Mouse (Mus musculus) forebrain, embryonic 15.5 days (tissue): Measurements from ENCODE around the gene Agbl1. TPM values are rescaled to one million over a fixed set of nuclear protein-coding genes. Genes with fewer than 3 reads are reported as not detected.

ENCODE experiments used
- ATAC-seq: fragments of 200-750 bp; cut with Nextera tagmentation; replicated peaks from 2 replicates; pipeline ENCODE4 v1.8.0; 2017; ENCODE audit warnings: mild to moderate bottlenecking, moderate TSS enrichment, moderate library complexity
- H3K27ac ChIP-seq: fragments of 300-500 bp; sonication (generic); replicated peaks from 2 replicates; pipeline ENCODE4 v1.5.1; 2015; ENCODE audit warnings: mild to moderate bottlenecking, inconsistent platforms
- H3K27me3 ChIP-seq: fragments of 300-500 bp; sonication (generic); 2 replicates; pipeline ENCODE4 v1.6.1; 2015; ENCODE audit warnings: inconsistent platforms
- H3K36me3 ChIP-seq: fragments of 300-500 bp; sonication (generic); 2 replicates; pipeline ENCODE4 v1.6.1; 2015; ENCODE audit warnings: mild to moderate bottlenecking, inconsistent platforms
- H3K4me1 ChIP-seq: fragments of 300-500 bp; sonication (generic); 2 replicates; pipeline ENCODE4 v1.6.1; 2015; ENCODE audit warnings: inconsistent platforms
- H3K4me2 ChIP-seq: fragments of 300-500 bp; sonication (generic); replicated peaks from 2 replicates; pipeline ENCODE4 v1.6.1; 2015; ENCODE audit warnings: mild to moderate bottlenecking, inconsistent platforms
- H3K4me3 ChIP-seq: fragments of 300-500 bp; sonication (generic); 2 replicates; pipeline ENCODE4 v1.5.1; 2015; ENCODE audit warnings: mild to moderate bottlenecking, inconsistent platforms
- H3K9ac ChIP-seq: fragments of 300-500 bp; sonication (generic); replicated peaks from 2 replicates; pipeline ENCODE4 v1.6.1; 2015; ENCODE audit warnings: mild to moderate bottlenecking, inconsistent platforms
- H3K9me3 ChIP-seq: fragments of 300-500 bp; sonication (generic); 2 replicates; pipeline ENCODE4 v1.6.1; 2016; ENCODE audit warnings: inconsistent platforms
- WGBS: fragments of 180-500 bp; shearing (Covaris S2); methylation state at CpG from one replicate; pipeline ENCODE4 v1.1.7; 2015; ENCODE audit warnings: mixed read lengths; 5-methylcytosine and 5-hydroxymethylcytosine counted together
- polyA plus RNA-seq: library from polyadenylated mRNA; unstranded; fragments of >200 nt; fragmentation: Nextera tagmentation; extraction: Ambion mirVana; gene quantifications from 2 replicates; pipeline ENCODE4 v1.2.1, GENCODE M21; 2015

Gene Agbl1
- polyA plus RNA-seq, 1 experiment from 2014 or later: 0.20 TPM

DNA sequence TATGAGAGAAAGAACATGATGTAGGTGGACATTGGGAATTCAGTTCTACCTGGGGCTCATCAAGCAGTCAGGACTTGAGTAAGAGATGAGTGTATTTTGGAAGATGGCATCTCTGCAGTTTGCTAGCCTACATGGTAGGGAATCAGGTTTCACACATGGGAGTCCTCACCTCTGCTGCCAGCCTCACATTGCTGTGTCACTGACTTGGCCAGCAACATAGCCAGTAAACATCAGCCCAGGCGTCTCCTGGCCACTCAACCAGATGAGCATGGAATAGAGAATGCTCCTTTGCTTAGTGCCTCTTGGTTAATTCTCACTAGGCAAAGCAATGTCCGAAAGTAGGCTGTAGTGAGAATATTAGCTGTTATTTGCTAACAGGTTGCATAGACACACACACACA, 255.9 kb downstream of the Agbl1 start:
- no peaks in the 10 kb centered on the region for H3K27me3 ChIP-seq
- WGBS: 88% methylated on average over 2 of the region's 2 CpGs
- no peak overlapping the region for H3K4me3 ChIP-seq
- no peak overlapping the region for H3K9ac ChIP-seq
- H3K36me3 ChIP-seq: no peaks in the 10 kb centered on the region
- no peak overlapping the region for H3K4me2 ChIP-seq
- H3K4me1 ChIP-seq: peaks cover 5% of the 10 kb centered on the region; the same call in 1 of the 2 replicates
- no peaks in the 10 kb centered on the region for H3K9me3 ChIP-seq
- no peak for ATAC-seq
- H3K27ac ChIP-seq: no peak overlapping the region

DNA sequence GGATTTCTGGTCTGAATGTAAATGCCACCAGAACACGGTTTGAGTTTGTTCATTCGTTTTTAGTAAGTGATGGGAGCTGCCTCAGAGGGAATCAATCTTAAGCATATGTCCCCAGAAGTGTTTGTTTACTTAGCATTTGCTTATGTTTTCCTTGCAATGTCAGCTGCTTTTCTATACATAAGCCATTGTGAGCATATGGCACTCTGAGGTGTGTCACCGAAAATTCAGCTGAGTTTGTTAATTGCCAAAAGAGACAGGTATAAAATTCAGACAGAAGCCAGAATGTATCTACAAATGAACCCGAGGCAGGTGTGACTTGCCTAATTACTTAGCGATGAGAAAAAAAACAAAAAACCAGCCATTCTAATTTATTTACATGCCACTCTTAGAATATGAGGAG, 257.8 kb downstream of the Agbl1 start:
- Histone ChIP-seq H3K9me3 (no peaks in the 10 kb centered on the region), H3K36me3 (no peaks in the 10 kb centered on the region), H3K27ac (no peak overlapping the region), H3K4me1 (peaks cover 5% of the 10 kb centered on the region; the same call in 1 of the 2 replicates), H3K4me2 (no peak overlapping the region), H3K4me3 (no peak overlapping the region), H3K27me3 (no peaks in the 10 kb centered on the region), H3K9ac (no peak overlapping the region)
- ATAC-seq: no peak
- 59% methylated on average over 5 of the region's 5 CpGs for WGBS

DNA sequence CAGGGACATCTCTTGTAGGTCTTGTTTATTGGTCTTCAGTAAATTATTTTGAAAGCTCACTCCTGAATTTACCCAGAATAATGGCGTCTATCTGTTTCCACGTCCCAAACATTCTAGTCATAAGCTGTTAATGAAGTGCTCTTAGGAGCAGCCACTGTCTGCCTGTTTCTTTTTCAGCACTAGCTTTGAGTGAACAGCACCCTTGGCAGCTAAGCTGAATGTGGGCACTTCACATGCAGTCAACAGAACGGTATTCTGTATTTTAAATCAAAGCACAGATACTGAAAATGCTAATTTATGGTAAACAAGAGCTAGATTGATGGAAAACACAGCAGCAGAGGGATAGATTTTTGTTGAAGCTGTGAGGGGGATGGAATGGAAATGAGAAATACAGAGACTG, 294.6 kb downstream of the Agbl1 start:
- Histone ChIP-seq H3K4me2 (no peak overlapping the region), H3K27ac (no peak overlapping the region), H3K4me3 (no peak overlapping the region), H3K4me1 (peaks cover 9% of the 10 kb centered on the region; the same call in 1 of the 2 replicates), H3K9ac (no peak overlapping the region), H3K36me3 (no peaks in the 10 kb centered on the region), H3K27me3 (no peaks in the 10 kb centered on the region), H3K9me3 (no peaks in the 10 kb centered on the region)
- WGBS: 35% methylated on average over 3 of the region's 3 CpGs
- peak; percentile 82 for ATAC-seq

DNA sequence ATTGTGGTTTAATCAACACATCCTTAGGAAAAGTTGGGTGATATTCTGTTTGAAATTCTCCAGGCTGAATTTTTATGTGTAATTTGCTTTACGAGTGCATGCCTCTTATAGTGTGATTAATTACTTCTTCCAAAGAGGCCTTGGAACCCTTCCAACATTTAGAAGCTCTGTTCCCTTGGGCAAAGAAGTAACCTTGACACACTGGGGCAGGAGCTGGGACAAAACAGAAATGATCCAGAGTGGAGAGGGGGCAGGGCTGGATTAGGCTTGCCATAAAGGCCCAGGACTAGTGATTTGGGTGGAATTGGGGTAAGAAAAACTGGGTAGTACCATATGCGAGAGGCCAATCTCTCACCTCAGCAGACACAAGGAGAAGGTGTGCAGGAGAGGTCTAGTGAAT, 316.8 kb downstream of the Agbl1 start:
- no peaks in the 10 kb centered on the region for H3K27me3 ChIP-seq
- peak; percentile 57; the same call in 1 of the 2 replicates for ATAC-seq
- H3K4me1 ChIP-seq: peaks cover 8% of the 10 kb centered on the region
- 25% methylated on average over 2 of the region's 2 CpGs for WGBS
- H3K36me3 ChIP-seq: no peaks in the 10 kb centered on the region
- no peak overlapping the region for H3K4me2 ChIP-seq
- H3K4me3 ChIP-seq: no peak overlapping the region
- H3K9me3 ChIP-seq: no peaks in the 10 kb centered on the region
- H3K27ac ChIP-seq: no peak overlapping the region
- H3K9ac ChIP-seq: no peak overlapping the region

DNA sequence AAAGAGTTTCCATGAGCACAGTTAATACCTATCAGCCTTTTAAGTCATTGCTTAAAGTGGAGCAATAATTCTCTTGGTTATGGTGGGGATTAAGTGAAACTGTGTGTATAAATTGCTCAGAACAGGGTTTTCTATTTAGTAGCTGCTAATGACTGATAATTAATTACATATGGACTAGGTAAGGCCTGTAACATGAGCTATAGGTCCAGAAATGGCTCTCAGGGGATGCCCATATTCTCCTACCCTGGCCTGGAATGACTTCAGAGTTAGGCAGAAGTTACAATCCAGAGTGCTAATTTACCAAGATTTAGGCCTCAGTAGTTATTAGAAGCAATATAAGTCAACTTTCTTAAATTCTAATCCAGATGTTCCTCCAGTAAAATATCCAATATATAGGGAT, 317.6 kb downstream of the Agbl1 start:
- no peak overlapping the region for H3K27ac ChIP-seq
- peaks cover 8% of the 10 kb centered on the region for H3K4me1 ChIP-seq
- H3K27me3 ChIP-seq: no peaks in the 10 kb centered on the region
- H3K36me3 ChIP-seq: no peaks in the 10 kb centered on the region
- ATAC-seq: no peak
- H3K4me2 ChIP-seq: no peak overlapping the region
- H3K9ac ChIP-seq: no peak overlapping the region
- H3K9me3 ChIP-seq: no peaks in the 10 kb centered on the region
- H3K4me3 ChIP-seq: no peak overlapping the region

DNA sequence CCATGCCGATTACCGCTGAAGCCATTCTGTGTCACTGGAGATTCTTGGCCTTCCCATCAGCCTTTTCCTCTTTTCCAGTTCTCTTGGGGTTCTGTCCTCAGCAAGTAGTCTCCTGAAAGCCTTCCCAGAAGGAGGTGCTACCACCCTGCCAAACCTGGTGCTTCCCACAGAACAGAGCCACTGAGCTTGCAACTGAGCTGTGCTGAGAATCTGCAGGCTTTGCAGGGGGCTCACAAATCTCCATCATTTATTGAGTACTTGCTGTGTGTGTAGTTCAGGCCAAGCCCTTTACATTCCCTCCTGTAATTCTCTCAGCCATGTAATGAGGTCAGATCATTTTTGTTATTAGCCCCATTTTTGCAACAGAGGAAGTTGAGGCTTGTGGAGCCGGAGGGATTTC, 322.2 kb downstream of the Agbl1 start:
- Histone ChIP-seq H3K36me3 (no peaks in the 10 kb centered on the region), H3K4me2 (no peak overlapping the region), H3K4me3 (no peak overlapping the region), H3K27ac (no peak overlapping the region), H3K9me3 (no peaks in the 10 kb centered on the region), H3K27me3 (no peaks in the 10 kb centered on the region), H3K9ac (no peak overlapping the region), H3K4me1 (no peaks in the 10 kb centered on the region)
- WGBS: 87% methylated on average over 3 of the region's 3 CpGs
- ATAC-seq: no peak

DNA sequence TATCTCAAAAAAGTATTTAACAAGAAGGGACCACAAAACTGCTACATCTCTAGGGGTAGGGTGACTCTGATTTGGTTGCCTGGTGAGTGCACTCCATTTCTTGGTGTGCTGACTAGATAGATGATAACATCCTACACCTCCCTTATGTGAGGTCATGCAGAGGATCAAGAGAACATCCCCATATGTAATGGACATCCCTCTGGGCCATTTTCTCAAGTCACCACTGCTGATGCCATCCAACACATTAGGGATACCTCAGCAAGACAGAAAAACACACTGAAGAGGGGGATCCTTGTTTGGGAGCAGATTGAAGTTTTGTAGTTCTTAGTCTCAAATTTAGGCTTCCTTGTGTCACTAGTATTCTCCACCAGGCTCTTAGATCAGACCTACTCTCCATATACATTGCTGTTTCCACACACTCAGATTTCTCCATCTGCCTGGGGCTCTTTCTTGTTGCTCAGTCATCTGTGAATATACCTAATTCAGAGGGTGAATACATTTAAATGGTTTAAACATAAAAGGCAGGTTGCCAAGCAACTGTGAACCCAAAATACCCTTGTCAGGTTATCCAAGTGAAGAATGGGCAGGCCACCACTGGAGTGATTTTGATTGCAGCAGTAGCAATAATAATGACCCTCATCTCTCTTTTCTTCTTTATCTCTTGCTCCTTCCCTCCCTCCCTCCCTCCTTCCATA, 331.0 kb downstream of the Agbl1 start:
- peak; percentile 89 for ATAC-seq
- H3K4me3 ChIP-seq: no peak overlapping the region
- H3K27me3 ChIP-seq: no peaks in the 10 kb centered on the region
- no peak overlapping the region for H3K9ac ChIP-seq
- no peak overlapping the region for H3K27ac ChIP-seq
- peaks cover 7% of the 10 kb centered on the region for H3K4me1 ChIP-seq
- no peaks in the 10 kb centered on the region for H3K36me3 ChIP-seq
- H3K4me2 ChIP-seq: no peak overlapping the region
- H3K9me3 ChIP-seq: no peaks in the 10 kb centered on the region

DNA sequence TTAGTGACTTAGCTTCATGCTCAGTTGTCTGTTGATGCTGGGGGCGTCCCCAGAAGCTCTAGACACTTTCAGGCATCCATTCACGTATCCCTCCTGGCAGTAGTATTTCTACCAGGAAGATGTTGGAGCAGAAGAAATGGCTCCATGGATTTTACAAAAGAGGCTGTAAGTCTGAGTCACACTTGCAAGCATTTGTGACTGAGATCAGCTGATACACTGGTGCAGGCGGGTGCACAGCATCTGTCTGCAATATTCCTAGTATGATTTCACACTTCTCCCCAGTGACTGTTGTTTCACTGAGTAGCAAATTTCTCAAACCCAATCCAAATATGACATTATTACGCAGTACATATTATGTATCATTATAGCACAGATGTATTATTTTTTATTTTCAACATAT, 332.8 kb downstream of the Agbl1 start:
- Histone ChIP-seq H3K27me3 (no peaks in the 10 kb centered on the region), H3K4me1 (peaks cover 7% of the 10 kb centered on the region), H3K27ac (no peak overlapping the region), H3K4me2 (no peak overlapping the region), H3K36me3 (no peaks in the 10 kb centered on the region), H3K9ac (no peak overlapping the region), H3K4me3 (no peak overlapping the region), H3K9me3 (no peaks in the 10 kb centered on the region)
- ATAC-seq: no peak
- WGBS: 78% methylated on average over 4 of the region's 4 CpGs

DNA sequence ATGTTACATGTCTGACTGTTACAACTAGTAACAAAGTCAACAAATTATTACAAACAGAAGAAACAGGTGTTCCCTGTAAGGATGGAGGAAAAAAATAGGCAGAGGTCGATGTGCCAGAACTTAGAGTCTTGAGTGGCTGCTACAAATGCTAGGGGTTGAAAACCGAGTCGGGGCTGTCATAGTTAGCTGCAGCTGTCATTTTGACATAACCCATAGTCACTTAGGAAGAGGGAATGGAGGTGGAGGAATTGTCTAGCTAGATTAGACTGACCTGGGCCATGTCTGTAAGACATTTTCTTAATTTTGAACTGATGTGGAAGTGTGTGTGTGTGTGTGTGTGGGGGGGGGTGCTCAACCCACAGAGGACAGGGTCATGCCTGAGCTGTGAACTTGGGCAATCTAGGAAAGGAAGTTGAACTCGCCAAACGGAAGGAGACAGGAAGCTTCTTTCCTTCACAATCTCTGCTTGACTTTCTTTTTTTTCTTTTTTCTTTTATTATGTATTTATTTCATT, 364.9 kb downstream of the Agbl1 start:
- Histone ChIP-seq H3K9ac (no peak overlapping the region), H3K36me3 (no peaks in the 10 kb centered on the region), H3K27me3 (no peaks in the 10 kb centered on the region), H3K4me3 (no peak overlapping the region), H3K4me1 (no peaks in the 10 kb centered on the region), H3K4me2 (no peak overlapping the region), H3K27ac (no peak overlapping the region), H3K9me3 (no peaks in the 10 kb centered on the region)
- no peak for ATAC-seq
- 92% methylated on average over 5 of the region's 5 CpGs for WGBS

DNA sequence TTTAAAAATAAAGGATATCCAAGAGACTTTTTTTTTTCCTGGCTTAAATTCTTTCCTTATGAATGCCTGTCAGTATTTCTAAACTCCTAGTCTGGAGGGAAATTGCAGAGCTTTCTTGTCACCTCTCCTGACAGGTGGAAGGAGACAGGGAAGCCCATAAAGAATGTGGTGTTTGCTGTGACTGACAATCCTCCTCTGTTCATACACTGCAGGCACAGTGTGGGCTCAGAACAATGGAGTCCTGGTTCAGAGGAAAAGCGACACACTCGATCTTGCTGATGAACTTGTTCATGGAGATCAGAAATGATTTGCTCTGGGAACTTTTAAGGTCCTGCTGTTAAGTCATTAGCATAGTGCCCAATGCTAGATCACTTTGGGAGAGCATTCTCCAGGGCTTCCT, 368.1 kb downstream of the Agbl1 start:
- Histone ChIP-seq H3K4me2 (no peak overlapping the region), H3K27ac (0 out of 2 replicates have a peak overlapping the region, but pooled peaks have one; percentile 39), H3K4me3 (no peak overlapping the region), H3K9me3 (no peaks in the 10 kb centered on the region), H3K9ac (no peak overlapping the region), H3K4me1 (no peaks in the 10 kb centered on the region), H3K27me3 (no peaks in the 10 kb centered on the region), H3K36me3 (no peaks in the 10 kb centered on the region)
- no peak for ATAC-seq
- 27% methylated on average over 2 of the region's 2 CpGs for WGBS

DNA sequence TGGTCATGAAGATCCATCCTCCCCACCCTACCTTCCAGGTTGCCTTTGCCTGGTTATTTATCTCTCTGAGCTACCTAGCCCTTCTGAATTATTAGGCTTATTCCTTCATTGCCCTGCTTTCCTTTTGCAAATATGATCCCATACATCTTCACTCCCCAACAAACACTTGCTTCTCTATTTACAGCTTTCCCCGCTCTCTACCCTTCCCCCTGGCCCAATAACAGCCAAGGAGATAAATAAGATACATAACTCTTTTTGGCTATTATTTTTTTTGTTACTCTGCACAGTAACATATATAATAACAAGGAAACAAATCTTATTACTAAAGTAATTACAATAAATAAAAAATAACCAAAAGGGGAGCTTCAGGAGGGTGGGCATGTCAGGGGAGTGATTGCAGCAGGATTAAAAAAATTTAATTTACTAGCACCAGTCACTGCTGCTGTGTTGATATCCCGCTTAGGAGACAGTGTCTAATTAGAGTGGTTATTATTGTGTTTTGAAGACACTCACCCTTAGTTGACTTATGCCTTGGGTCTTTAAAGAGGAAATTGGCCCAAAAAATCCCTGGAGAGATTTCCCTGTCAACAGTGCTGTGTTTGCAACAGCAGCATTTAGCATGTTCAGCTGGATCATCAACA, 370.5 kb downstream of the Agbl1 start:
- ATAC-seq: no peak
- Histone ChIP-seq H3K4me1 (no peaks in the 10 kb centered on the region), H3K9me3 (no peaks in the 10 kb centered on the region), H3K27ac (no peak overlapping the region), H3K9ac (no peak overlapping the region), H3K4me3 (no peak overlapping the region), H3K36me3 (no peaks in the 10 kb centered on the region), H3K4me2 (no peak overlapping the region), H3K27me3 (no peaks in the 10 kb centered on the region)
- 84% methylated on average over 2 of the region's 2 CpGs for WGBS

DNA sequence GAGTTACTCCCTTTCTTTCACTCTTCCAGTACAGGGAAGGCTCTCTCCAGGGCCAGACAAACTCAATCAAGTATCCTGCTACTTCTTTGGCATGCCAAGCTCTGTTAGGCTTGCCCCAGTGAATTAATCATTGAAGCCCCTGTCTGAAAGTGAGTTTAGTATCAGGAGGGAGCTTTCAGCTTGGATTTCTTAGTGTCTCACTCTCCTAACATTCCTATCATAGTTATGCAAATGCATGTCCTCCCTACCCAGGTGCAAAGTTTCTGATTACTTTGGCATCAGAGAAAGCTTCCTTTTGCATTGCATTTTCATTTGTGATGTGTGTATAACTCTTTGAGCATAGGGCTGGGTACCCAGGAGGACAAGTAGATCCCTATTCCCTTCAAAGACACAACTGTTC, 399.8 kb downstream of the Agbl1 start:
- H3K27ac ChIP-seq: no peak overlapping the region
- H3K27me3 ChIP-seq: no peaks in the 10 kb centered on the region
- ATAC-seq: no peak
- H3K4me1 ChIP-seq: no peaks in the 10 kb centered on the region
- H3K36me3 ChIP-seq: no peaks in the 10 kb centered on the region
- H3K4me2 ChIP-seq: no peak overlapping the region
- no peaks in the 10 kb centered on the region for H3K9me3 ChIP-seq
- no peak overlapping the region for H3K4me3 ChIP-seq
- H3K9ac ChIP-seq: no peak overlapping the region

DNA sequence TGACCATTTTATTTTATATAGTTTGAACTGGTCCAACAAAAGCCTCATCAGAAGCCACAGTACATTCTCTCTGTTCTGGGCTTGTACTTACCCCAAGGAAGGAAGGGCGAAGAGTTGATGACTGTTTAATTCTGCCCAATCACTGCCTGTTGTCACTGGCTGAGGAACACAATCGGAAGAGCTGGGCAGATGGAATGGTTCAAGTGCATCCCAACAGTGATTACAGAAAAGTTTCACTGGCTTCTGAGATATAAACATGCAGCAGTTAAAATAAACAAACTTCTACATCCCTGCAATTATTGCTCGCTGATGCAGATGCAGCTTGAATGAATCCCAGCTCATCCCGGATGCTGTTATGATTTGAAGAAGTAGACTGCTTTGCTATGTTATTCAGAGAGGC, 421.3 kb downstream of the Agbl1 start:
- no peaks in the 10 kb centered on the region for H3K9me3 ChIP-seq
- H3K4me1 ChIP-seq: no peaks in the 10 kb centered on the region
- H3K36me3 ChIP-seq: no peaks in the 10 kb centered on the region
- 87% methylated on average over 4 of the region's 4 CpGs for WGBS
- H3K27ac ChIP-seq: no peak overlapping the region
- H3K4me3 ChIP-seq: no peak overlapping the region
- H3K4me2 ChIP-seq: no peak overlapping the region
- ATAC-seq: no peak
- H3K27me3 ChIP-seq: no peaks in the 10 kb centered on the region
- H3K9ac ChIP-seq: no peak overlapping the region
